Mouse (Mus musculus) heart, embryonic 14.5 days (tissue): ENCODE measurements around the gene Gm10097. TPM values are rescaled to one million over a fixed set of nuclear protein-coding genes. Genes with fewer than 3 reads are reported as not detected.

Source experiments
- ATAC-seq: fragments of 200-750 bp; cut with Nextera tagmentation; 2 replicates; pipeline ENCODE4 v1.8.0; 2017; ENCODE audit warnings: low read depth, moderate TSS enrichment; ENCODE audit not compliant: insufficient number of reproducible peaks, insufficient read depth, low FRiP score
- H3K27ac ChIP-seq, 2 experiments: fragments of 200-500 bp in 1 of 2; fragments of 300-500 bp in 1 of 2; sonication (generic) in 1 of 2; replicated peaks in 1 of 2; 2 replicates each; pipeline ENCODE4 v1.5.1; 2012 to 2014; ENCODE audit warnings: low read depth in 2 of 2, low read length in 2 of 2, control low read depth in 1 of 2, mild to moderate bottlenecking in 1 of 2, mixed read lengths in 1 of 2; ENCODE audit not compliant: control insufficient read depth in 1 of 2, insufficient read depth in 1 of 2
- H3K27me3 ChIP-seq: fragments of 300-500 bp; sonication (generic); 2 replicates; pipeline ENCODE4 v1.6.1; 2014; ENCODE audit warnings: mild to moderate bottlenecking, low read length, control low read depth; ENCODE audit not compliant: control insufficient read depth, insufficient read depth
- H3K36me3 ChIP-seq: fragments of 300-500 bp; sonication (generic); 2 replicates; pipeline ENCODE4 v1.6.1; 2014; ENCODE audit warnings: mild to moderate bottlenecking, control low read depth, low read length, mixed read lengths; ENCODE audit not compliant: control insufficient read depth, insufficient read depth
- H3K4me1 ChIP-seq, 2 experiments: fragments of 200-500 bp in 1 of 2; fragments of 300-500 bp in 1 of 2; sonication (generic) in 1 of 2; 2 replicates each; pipeline ENCODE4 v1.6.1; 2012 to 2014; ENCODE audit warnings: low read length in 2 of 2, control low read depth in 1 of 2, mixed read lengths in 1 of 2; ENCODE audit not compliant: control insufficient read depth in 2 of 2, insufficient read depth in 2 of 2
- H3K4me2 ChIP-seq: fragments of 300-500 bp; sonication (generic); 2 replicates; pipeline ENCODE4 v1.6.1; 2014; ENCODE audit warnings: mild to moderate bottlenecking, low read length
- H3K4me3 ChIP-seq, 2 experiments: fragments of 200-500 bp in 1 of 2; fragments of 300-500 bp in 1 of 2; sonication (generic) in 1 of 2; 2 replicates each; pipeline ENCODE4 v1.5.1; 2012 to 2014; ENCODE audit warnings: low read length in 2 of 2, mild to moderate bottlenecking in 2 of 2, control low read depth in 1 of 2, low read depth in 1 of 2, moderate library complexity in 1 of 2; ENCODE audit not compliant: control insufficient read depth in 1 of 2, insufficient read depth in 1 of 2
- H3K9ac ChIP-seq: fragments of 300-500 bp; sonication (generic); 2 replicates; pipeline ENCODE4 v1.6.1; 2014; ENCODE audit warnings: mild to moderate bottlenecking, low read length
- H3K9me3 ChIP-seq: fragments of 300-500 bp; sonication (generic); 2 replicates; pipeline ENCODE4 v1.6.1; 2016; ENCODE audit warnings: low read length, control low read depth; ENCODE audit not compliant: control insufficient read depth
- WGBS: fragments of 180-500 bp; shearing (Covaris S2); extraction: QIAGEN DNeasy Blood & Tissue Kit; methylation state at CpG from one replicate; pipeline ENCODE4 v1.1.7; 2014; 5-methylcytosine and 5-hydroxymethylcytosine counted together
- polyA plus RNA-seq: library from polyadenylated mRNA; unstranded; fragments of >200 nt; fragmentation: Nextera tagmentation; extraction: Ambion mirVana; gene quantifications from 2 replicates; pipeline ENCODE4 v1.2.1, GENCODE M21; 2014

The Gm10097 gene
- polyA plus RNA-seq, 1 experiment from 2014 or later: 0.53 TPM

- no peak overlapping the region for H3K4me3 ChIP-seq
- no peak overlapping the region for H3K9ac ChIP-seq
- 84% methylated on average over 8 of the region's 8 CpGs for WGBS
- H3K36me3 ChIP-seq: peaks cover 100% of the 10 kb centered on the region
- no peaks in the 10 kb centered on the region for H3K4me1 ChIP-seq
- no peaks in the 10 kb centered on the region for H3K27me3 ChIP-seq
- no peak overlapping the region for H3K4me2 ChIP-seq
- H3K9me3 ChIP-seq: no peaks in the 10 kb centered on the region
- H3K27ac ChIP-seq: no peak overlapping the region
- ATAC-seq: no peak
Observed at GRCm38 (mm10) chr10:5041254-5041653, 27.7 kb upstream of the Gm10097 start.

DNA sequence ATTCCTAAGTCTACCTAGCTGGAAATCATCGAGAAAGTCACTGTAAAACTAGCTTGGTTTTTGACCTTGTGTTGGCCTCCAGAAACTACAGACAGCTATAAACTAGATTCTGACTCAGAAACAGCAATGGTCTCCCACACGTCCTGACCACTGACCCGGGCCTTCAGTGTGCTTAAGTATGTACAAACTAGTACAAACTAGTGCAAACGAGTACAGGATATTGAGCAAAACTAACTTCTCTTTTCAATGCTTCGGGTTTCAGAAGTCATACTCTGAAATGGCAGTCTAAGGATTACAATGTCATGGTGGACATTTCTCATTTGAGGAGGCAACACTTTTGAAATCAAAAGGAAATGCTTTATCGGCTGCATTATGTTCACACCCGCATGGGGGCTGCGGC lies 24.5 kb upstream of the Gm10097 start:
- WGBS: 88% methylated on average over 8 of the region's 8 CpGs
- H3K4me2 ChIP-seq: no peak overlapping the region
- no peaks in the 10 kb centered on the region for H3K9me3 ChIP-seq
- H3K4me1 ChIP-seq: no peaks in the 10 kb centered on the region
- H3K36me3 ChIP-seq: peaks cover 100% of the 10 kb centered on the region
- H3K27ac ChIP-seq: no peak overlapping the region
- no peaks in the 10 kb centered on the region for H3K27me3 ChIP-seq
- no peak for ATAC-seq
- no peak overlapping the region for H3K9ac ChIP-seq
- no peak overlapping the region for H3K4me3 ChIP-seq

DNA sequence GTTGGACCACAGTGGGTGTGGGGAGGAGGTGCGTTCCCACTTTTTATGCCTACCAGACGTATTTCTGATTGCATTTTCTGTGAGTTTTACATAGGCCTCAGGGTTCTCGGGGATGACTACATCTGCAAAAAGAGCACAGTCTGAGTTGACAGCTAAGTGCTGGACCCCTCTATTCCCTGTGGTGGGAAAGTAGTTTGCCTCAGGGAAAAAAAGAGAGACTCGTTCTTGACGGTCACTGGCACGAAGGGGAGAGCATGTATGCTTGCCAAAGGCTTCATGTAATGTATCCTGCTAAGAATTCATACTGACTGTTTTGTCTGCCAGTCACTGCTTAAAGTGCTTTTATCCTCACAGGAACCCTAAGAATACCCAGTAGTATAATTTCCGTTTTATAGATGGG lies 23.8 kb upstream of the Gm10097 start:
- H3K36me3 ChIP-seq: peaks cover 95% of the 10 kb centered on the region

GRCm38 (mm10) chr10:5045671-5046070 lies 23.3 kb upstream of the Gm10097 start:
- no peak overlapping the region for H3K9ac ChIP-seq
- H3K36me3 ChIP-seq: peaks cover 91% of the 10 kb centered on the region
- no peaks in the 10 kb centered on the region for H3K27me3 ChIP-seq
- no peak overlapping the region for H3K27ac ChIP-seq
- no peak for ATAC-seq
- H3K4me1 ChIP-seq: no peaks in the 10 kb centered on the region
- H3K9me3 ChIP-seq: no peaks in the 10 kb centered on the region
- H3K4me3 ChIP-seq: no peak overlapping the region
- H3K4me2 ChIP-seq: no peak overlapping the region
- 89% methylated on average over 5 of the region's 5 CpGs for WGBS

More for the DNA sequence above, 23.8 kb upstream of the Gm10097 start:
- ATAC-seq: no peak
- H3K9me3 ChIP-seq: no peaks in the 10 kb centered on the region
- WGBS: 88% methylated on average over 7 of the region's 7 CpGs
- no peaks in the 10 kb centered on the region for H3K4me1 ChIP-seq
- no peak overlapping the region for H3K4me3 ChIP-seq
- H3K9ac ChIP-seq: no peak overlapping the region
- no peak overlapping the region for H3K27ac ChIP-seq
- H3K27me3 ChIP-seq: no peaks in the 10 kb centered on the region
- no peak overlapping the region for H3K4me2 ChIP-seq

DNA sequence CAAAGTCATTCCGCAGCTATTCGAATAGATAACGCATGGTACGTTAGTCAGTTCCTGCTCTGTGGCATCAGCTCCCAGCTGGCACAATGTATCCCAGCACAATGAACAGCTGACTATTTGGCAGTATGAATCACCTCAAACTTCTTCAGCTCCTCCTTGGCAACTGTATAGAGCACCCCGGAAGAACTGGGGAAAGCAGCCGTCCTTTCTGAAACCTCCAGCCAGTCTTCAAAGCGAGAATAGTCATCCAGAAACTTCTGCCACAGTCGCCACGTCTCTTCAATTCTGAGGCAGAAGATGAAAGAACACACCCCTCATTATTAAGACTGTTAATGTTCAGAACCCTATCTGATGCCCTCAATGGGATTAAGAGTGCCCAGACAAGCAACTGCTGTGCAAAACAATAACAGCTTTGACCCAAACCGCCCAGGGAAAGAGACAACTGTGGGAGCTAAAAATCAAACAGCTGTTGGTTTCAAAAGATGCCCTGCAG lies 12.7 kb upstream of the Gm10097 start:
- H3K9ac ChIP-seq: no peak overlapping the region
- no peak for ATAC-seq
- H3K27me3 ChIP-seq: no peaks in the 10 kb centered on the region
- 90% methylated on average over 10 of the region's 10 CpGs for WGBS
- no peak overlapping the region for H3K4me2 ChIP-seq
- no peaks in the 10 kb centered on the region for H3K9me3 ChIP-seq
- H3K27ac ChIP-seq: no peak overlapping the region
- peaks cover 17 to 24% of the 10 kb centered on the region in 2 experiments for H3K4me1 ChIP-seq
- no peak overlapping the region for H3K4me3 ChIP-seq
- H3K36me3 ChIP-seq: peaks cover 77% of the 10 kb centered on the region

- 75% methylated on average over 3 of the region's 3 CpGs for WGBS
- ATAC-seq: no peak
- H3K36me3 ChIP-seq: peaks cover 76% of the 10 kb centered on the region
Observed at GRCm38 (mm10) chr10:5056940-5057339, 12.1 kb upstream of the Gm10097 start.

GRCm38 (mm10) chr10:5057661-5058060 lies 11.3 kb upstream of the Gm10097 start:
- peaks cover 69% of the 10 kb centered on the region for H3K36me3 ChIP-seq
- WGBS: 88% methylated on average over 15 of the region's 15 CpGs
- no peaks in the 10 kb centered on the region for H3K9me3 ChIP-seq
- no peak overlapping the region for H3K4me3 ChIP-seq
- H3K4me1 ChIP-seq: peaks cover 17 to 24% of the 10 kb centered on the region in 2 experiments
- no peaks in the 10 kb centered on the region for H3K27me3 ChIP-seq
- H3K9ac ChIP-seq: no peak overlapping the region; the same call in 1 of the 2 replicates
- H3K4me2 ChIP-seq: no peak overlapping the region
- H3K27ac ChIP-seq: peak overlapping the region; percentile 62 to 76; a peak in 2 of 4 replicates
- ATAC-seq: no peak

More at GRCm38 (mm10) chr10:5056940-5057339, 12.1 kb upstream of the Gm10097 start:
- Histone ChIP-seq H3K9ac (no peak overlapping the region), H3K9me3 (no peaks in the 10 kb centered on the region), H3K27ac (no peak overlapping the region), H3K4me2 (no peak overlapping the region), H3K4me3 (no peak overlapping the region), H3K27me3 (no peaks in the 10 kb centered on the region), H3K4me1 (peaks cover 17 to 24% of the 10 kb centered on the region in 2 experiments)

DNA sequence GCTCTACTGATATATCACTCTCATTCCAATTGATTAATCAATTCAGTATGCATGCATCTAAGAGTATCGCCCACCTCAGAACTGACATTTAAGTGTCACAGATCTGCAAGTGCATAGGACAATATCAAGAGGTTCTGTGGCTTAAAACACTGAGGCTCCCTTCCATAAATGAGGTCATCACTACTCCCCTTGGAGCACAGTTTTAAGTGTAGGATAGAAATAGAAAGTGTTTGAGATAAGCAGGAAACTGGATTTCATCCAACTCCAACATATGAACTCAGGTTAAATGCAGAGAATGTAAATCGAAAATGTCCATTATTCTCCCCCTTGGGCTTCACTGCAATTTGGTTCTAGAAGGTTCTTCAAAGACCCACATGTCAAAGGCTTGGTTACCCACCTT lies 10.1 kb upstream of the Gm10097 start:
- Histone ChIP-seq H3K4me1 (peaks cover 20 to 24% of the 10 kb centered on the region in 2 experiments), H3K9me3 (no peaks in the 10 kb centered on the region), H3K36me3 (peaks cover 57% of the 10 kb centered on the region), H3K4me3 (no peak overlapping the region), H3K4me2 (peak overlapping the region; percentile 40; the same call in 1 of the 2 replicates), H3K27me3 (no peaks in the 10 kb centered on the region), H3K27ac (peak overlapping the region; percentile 62 to 76), H3K9ac (no peak overlapping the region)
- ATAC-seq: 0 out of 2 replicates have a peak, but pooled peaks have one; percentile 33
- WGBS: 23% methylated on average over 2 of the region's 2 CpGs
